Mouse (Mus musculus) layer of hippocampus, adult 18-20 months (tissue): Measurements from ENCODE around the gene Cox4i2. TPM values are rescaled to one million over a fixed set of nuclear protein-coding genes. Genes with fewer than 3 reads are reported as not detected.

Source experiments
- DNase-seq, 2 experiments: peaks; one replicate each; pipeline ENCODE4 v3.0.0; 2022; ENCODE audit warnings: low spot score in 2 of 2
- microRNA-seq, 2 experiments: library from miRNA; unstranded; fragments of <30 nt; microRNA quantifications; one replicate each; pipeline ENCODE4 v1.2.0; 2021
- total RNA-seq, 2 experiments: library from RNA; stranded (reverse); gene quantifications; 2 replicates each; pipeline ENCODE4 v1.2.3; 2021

Cox4i2 gene
- total RNA-seq, 2 experiments from 2014 or later: 1.1 to 2.3 TPM

- DNase-seq: no peak
Measured at GRCm38 (mm10) chr2:152797589-152797988, 43.6 kb downstream of the Cox4i2 start.

DNA sequence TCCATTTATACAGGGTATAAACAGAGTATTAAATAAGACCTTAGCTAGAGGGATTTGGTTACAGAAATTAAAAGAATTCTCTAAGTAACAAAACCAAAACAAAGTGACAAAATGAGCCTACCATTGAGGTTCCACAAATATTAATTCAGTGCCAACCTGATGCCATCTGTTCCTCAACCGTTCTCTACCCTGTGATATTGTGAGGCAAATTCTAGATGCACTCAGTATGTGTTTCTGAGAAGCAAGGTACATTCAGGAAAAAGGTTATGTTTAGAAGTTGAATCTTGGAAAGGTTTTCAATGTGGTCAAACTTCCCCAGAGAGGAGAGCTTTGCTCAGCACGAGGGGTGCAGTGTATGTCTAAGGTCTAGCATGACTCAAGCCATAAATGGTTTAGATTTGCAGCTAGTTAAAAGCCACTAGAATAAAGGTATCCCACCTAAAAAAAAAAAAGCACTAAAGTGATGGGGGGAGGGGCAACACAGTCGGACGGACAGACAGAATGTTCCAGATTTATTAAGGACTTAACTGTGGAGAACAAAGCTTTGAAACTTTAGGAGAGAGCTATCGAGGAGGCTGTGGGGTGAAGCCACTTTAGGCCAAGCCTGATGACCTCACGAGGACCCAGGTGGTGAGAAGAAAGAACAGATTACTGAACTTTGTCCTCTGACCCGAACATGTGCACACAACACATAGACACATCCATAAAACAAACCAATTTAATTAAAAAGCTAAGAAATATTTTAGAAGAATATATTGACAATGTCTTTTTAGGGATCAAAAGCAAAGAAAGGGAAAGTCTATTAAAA, 46.2 kb downstream of the Cox4i2 start:
- DNase-seq: no peak

GRCm38 (mm10) chr2:152800762-152801113, 46.8 kb downstream of the Cox4i2 start:
- DNase-seq: no peak

GRCm38 (mm10) chr2:152802303-152802702, 48.3 kb downstream of the Cox4i2 start:
- no peak for DNase-seq

GRCm38 (mm10) chr2:152803081-152803480, 49.1 kb downstream of the Cox4i2 start:
- DNase-seq: no peak

GRCm38 (mm10) chr2:152804408-152805110, 50.6 kb downstream of the Cox4i2 start:
- DNase-seq: no peak

- no peak for DNase-seq
Measured at GRCm38 (mm10) chr2:152805111-152805490, 51.1 kb downstream of the Cox4i2 start.

DNA sequence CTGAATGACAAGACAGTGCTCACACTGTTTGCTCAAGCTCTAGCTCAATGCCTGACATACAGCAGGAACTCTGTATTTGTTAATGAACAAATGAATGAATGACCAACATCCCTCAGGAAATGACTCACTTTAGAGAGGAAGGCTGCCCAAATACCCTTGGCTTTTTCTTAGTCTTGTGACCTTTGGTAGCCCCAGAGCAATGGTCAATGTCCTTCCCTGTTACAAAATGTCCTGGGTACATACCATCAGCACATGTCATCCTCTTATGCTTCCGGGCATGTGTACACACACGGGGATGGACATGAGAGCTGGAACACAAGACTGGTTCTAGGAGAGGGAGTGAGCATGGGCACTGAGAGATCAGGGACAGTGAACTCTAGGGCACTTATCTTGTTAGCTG, 52.1 kb downstream of the Cox4i2 start:
- no peak for DNase-seq

DNA sequence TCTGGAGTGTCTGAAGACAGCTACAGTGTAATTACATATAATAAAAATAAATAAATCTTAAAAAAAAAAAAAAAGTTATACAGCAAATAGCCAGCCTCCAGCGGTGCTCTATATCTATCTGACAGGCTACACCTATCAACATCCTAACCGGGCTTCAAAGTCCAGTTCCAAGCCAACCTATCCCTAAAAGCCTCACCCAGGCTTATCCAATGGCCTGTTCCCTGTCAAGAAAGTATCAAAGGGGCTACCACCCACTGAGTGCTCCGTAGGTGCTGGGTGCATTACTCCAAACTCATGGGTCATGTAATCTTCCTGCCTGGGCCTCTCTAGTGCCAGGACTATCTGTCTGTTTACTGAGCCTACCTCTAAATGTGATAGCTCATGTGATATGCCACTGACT, 54.2 kb downstream of the Cox4i2 start:
- DNase-seq: no peak

GRCm38 (mm10) chr2:152810158-152810941, 56.4 kb downstream of the Cox4i2 start:
- no peak for DNase-seq

- DNase-seq: no peak
Measured at GRCm38 (mm10) chr2:152811336-152812165, 57.6 kb downstream of the Cox4i2 start.

- no peak for DNase-seq
Measured at GRCm38 (mm10) chr2:152813232-152813631, 59.3 kb downstream of the Cox4i2 start.

- no peak for DNase-seq
Measured at GRCm38 (mm10) chr2:152814213-152814874, 60.4 kb downstream of the Cox4i2 start.

Small RNA genes within 50 kb of the gene (microRNA-seq; reads per million reads assigned to microRNA genes)
- gene Gm23802: 0 reads per million in 2 experiments

Other genes starting within 250 kb of the Cox4i2 start
- not detected for gene Defb26, start 242.5 kb upstream of the Cox4i2 start, total RNA-seq
- gene Defb28, start 235.9 kb upstream of the Cox4i2 start, total RNA-seq: not detected
- not detected for gene Defb29, start 214.1 kb upstream of the Cox4i2 start, total RNA-seq
- not detected for gene Gm17416, start 184.8 kb upstream of the Cox4i2 start, total RNA-seq
- gene Defb21, start 181.4 kb upstream of the Cox4i2 start, total RNA-seq: not detected
- not detected for gene Defb19, start 173.9 kb upstream of the Cox4i2 start, total RNA-seq
- gene Defb45, start 154.8 kb upstream of the Cox4i2 start, total RNA-seq: not detected
- gene Defb36, start 149.8 kb upstream of the Cox4i2 start, total RNA-seq: not detected
- not detected for gene Defb25, start 131.1 kb upstream of the Cox4i2 start, total RNA-seq
- gene Rem1, start 127.2 kb upstream of the Cox4i2 start, total RNA-seq: under 1 TPM; 0.74 to 0.79 TPM
- gene H13, start 84.7 kb upstream of the Cox4i2 start, total RNA-seq: 10 to 100 TPM; 75.0 to 76.0 TPM
- gene Mcts2, start 67.1 kb upstream of the Cox4i2 start, total RNA-seq: 10 to 100 TPM; 18.3 to 19.2 TPM
- 10 to 100 TPM; 19.5 to 22.3 TPM for gene Id1, start 17.9 kb upstream of the Cox4i2 start, total RNA-seq
- 100 to 1,000 TPM; 134 to 146 TPM for gene Bcl2l1, start 77.6 kb downstream of the Cox4i2 start, total RNA-seq
- 1 to 10 TPM; 1.6 to 1.9 TPM for gene Tpx2, start 93.8 kb downstream of the Cox4i2 start, total RNA-seq
- not detected for gene Mylk2, start 157.2 kb downstream of the Cox4i2 start, total RNA-seq
- under 1 TPM; 0.58 to 0.89 TPM for gene Foxs1, start 179.0 kb downstream of the Cox4i2 start, total RNA-seq
- gene Dusp15, start 197.5 kb downstream of the Cox4i2 start, total RNA-seq: 10 to 100 TPM in 1 of 2 experiments, 1 to 10 TPM in 1; 10.0 to 10.8 TPM
- 1 to 10 TPM in 1 of 2 experiments, under 1 TPM in 1; 0.94 to 1.3 TPM for gene Ttll9, start 208.3 kb downstream of the Cox4i2 start, total RNA-seq